Mouse (Mus musculus): Measurements from ENCODE around the gene Olfr1463.

Gene Olfr1463

DNA sequence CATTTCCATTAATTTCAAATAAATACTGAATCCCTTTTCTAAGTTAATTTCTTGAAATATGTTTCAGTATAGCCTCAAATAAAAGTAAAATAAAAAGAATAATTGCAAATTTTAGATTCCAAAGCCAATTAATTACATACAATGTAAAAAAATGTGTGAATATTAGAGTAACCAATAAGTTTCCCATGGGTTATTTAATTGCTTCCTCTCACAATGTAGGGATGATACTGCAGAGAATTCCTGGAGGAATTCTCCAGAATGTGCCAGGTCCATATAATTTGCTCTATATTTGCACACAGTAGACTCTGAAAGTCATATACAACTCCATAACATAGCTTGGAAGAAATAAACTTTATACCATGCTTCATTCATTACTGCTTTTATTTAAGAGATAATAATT, at the start of gene Olfr1463:
Gene Olfr1463 (plus strand): TSS at position 301 of the 400 bp plus-strand sequence.
- no peak for DNase-seq (ENCODE audit: inconsistent ontology term)

DNA sequence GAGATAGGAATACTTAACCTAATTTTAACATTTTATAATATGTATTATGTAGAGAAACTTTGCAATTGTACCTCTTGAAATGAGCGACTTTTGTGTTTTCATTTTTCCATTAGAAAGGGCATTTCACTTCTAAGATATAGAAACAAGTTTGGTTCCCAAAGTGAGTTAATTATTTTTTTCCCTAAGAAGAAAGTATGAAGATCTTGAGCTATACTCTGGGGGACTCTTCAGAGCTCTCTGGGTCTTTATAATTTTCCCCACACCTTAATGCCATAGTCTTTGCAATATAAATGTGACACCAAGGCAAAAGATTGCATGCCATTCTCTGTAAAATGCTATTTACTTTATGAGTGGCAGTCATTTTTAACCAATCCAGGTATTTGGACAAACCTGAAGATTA, 45.7 kb upstream of the Olfr1463 start, which contains the start of gene Olfr1462:
Gene Olfr1462 (plus strand): TSS at position 301 of the 400 bp plus-strand sequence.
- no peak for DNase-seq (ENCODE audit: inconsistent ontology term)

- no peak for DNase-seq (ENCODE audit: inconsistent ontology term)
Measured at GRCm38 (mm10) chr19:13221666-13222065, 9.5 kb upstream of the Olfr1463 start.
